Mouse (Mus musculus) heart, embryonic 16.5 days (tissue): ENCODE measurements around the gene Gramd1a. TPM values are rescaled to one million over a fixed set of nuclear protein-coding genes. Genes with fewer than 3 reads are reported as not detected.
A peak's percentile ranks its signal among the peaks of the same experiment; 100 is the strongest.

ENCODE experiments used
- ATAC-seq: fragments of 200-750 bp; cut with Nextera tagmentation; replicated peaks from 2 replicates; pipeline ENCODE4 v1.8.0; 2017; ENCODE audit warnings: moderate number of reproducible peaks; ENCODE audit not compliant: insufficient read depth, low FRiP score; ENCODE audit errors: extremely low read depth
- H3K27ac ChIP-seq: fragments of 300-500 bp; sonication (generic); 2 replicates; pipeline ENCODE4 v1.5.1; 2014; ENCODE audit warnings: mild to moderate bottlenecking, low read length, control low read depth, moderate library complexity
- H3K27me3 ChIP-seq: fragments of 300-500 bp; sonication (generic); 2 replicates; pipeline ENCODE4 v1.6.1; 2014; ENCODE audit warnings: low read length, mixed read lengths; ENCODE audit not compliant: control insufficient read depth, insufficient read depth
- H3K36me3 ChIP-seq: fragments of 300-500 bp; sonication (generic); 2 replicates; pipeline ENCODE4 v1.6.1; 2014; ENCODE audit not compliant: control insufficient read depth, insufficient read depth
- H3K4me1 ChIP-seq: fragments of 300-500 bp; sonication (generic); 2 replicates; pipeline ENCODE4 v1.6.1; 2014; ENCODE audit warnings: low read length, mixed read lengths; ENCODE audit not compliant: control insufficient read depth, insufficient read depth
- H3K4me2 ChIP-seq: fragments of 300-500 bp; sonication (generic); 2 replicates; pipeline ENCODE4 v1.6.1; 2014; ENCODE audit warnings: low read depth, mild to moderate bottlenecking, control low read depth, low read length
- H3K4me3 ChIP-seq: fragments of 300-500 bp; sonication (generic); 2 replicates; pipeline ENCODE4 v1.5.1; 2014; ENCODE audit warnings: mild to moderate bottlenecking, control low read depth, low read length
- H3K9ac ChIP-seq: fragments of 300-500 bp; sonication (generic); 2 replicates; pipeline ENCODE4 v1.6.1; 2014; ENCODE audit warnings: low read length, control low read depth
- H3K9me3 ChIP-seq: fragments of 300-500 bp; sonication (generic); replicated peaks from 2 replicates; pipeline ENCODE4 v1.6.1; 2016; ENCODE audit warnings: low read length; ENCODE audit not compliant: control insufficient read depth
- WGBS: fragments of 180-500 bp; shearing (Covaris S2); extraction: QIAGEN DNeasy Blood & Tissue Kit; methylation state at CpG from one replicate; pipeline ENCODE4 v1.1.7; 2014; 5-methylcytosine and 5-hydroxymethylcytosine counted together
- polyA plus RNA-seq: library from polyadenylated mRNA; unstranded; fragments of >200 nt; fragmentation: Nextera tagmentation; extraction: Ambion mirVana; gene quantifications from 2 replicates; pipeline ENCODE4 v1.2.1, GENCODE M21; 2015

Gramd1a gene
- polyA plus RNA-seq, 1 experiment from 2014 or later = 53.1 TPM

GRCm38 (mm10) chr7:31119556-31119955 lies 36.1 kb downstream of the Gramd1a start:
- H3K9me3 ChIP-seq = no peaks in the 10 kb centered on the region
- no peak overlapping the region for H3K4me3 ChIP-seq
- peaks cover 20% of the 10 kb centered on the region for H3K4me1 ChIP-seq
- H3K27ac ChIP-seq = no peak overlapping the region
- no peak for ATAC-seq
- H3K9ac ChIP-seq = no peak overlapping the region
- no peak overlapping the region for H3K4me2 ChIP-seq
- no peaks in the 10 kb centered on the region for H3K27me3 ChIP-seq
- WGBS = 79% methylated on average over 5 of the region's 5 CpGs
- H3K36me3 ChIP-seq = no peaks in the 10 kb centered on the region

DNA sequence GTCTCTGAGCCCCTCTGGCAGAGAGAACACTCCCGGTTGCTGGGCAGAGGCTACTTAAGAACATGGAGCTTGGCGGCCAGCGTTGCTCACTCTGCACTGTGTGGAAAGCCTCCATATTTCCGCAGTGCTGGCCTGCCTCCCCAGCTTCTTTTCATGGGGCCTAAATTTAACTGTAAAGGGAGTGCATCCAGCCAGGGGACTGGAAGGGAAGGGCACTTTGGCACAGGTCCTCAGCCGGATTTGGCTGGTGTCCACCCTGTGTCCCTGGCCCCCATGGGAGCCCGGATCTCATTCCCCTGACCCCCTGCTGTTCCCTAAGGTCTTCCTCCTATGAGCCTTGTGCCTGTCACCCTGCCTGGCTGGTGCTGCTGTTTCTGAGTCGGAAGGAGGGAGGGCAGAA lies 37.2 kb downstream of the Gramd1a start:
- H3K9me3 ChIP-seq = no peaks in the 10 kb centered on the region
- peak overlapping the region; percentile 23; the same call in 1 of the 2 replicates for H3K9ac ChIP-seq
- no peak for ATAC-seq
- H3K36me3 ChIP-seq = no peaks in the 10 kb centered on the region
- H3K27ac ChIP-seq = peak overlapping the region; percentile 72
- peaks cover 20% of the 10 kb centered on the region for H3K4me1 ChIP-seq
- H3K27me3 ChIP-seq = no peaks in the 10 kb centered on the region
- 64% methylated on average over 7 of the region's 7 CpGs for WGBS
- no peak overlapping the region for H3K4me3 ChIP-seq
- H3K4me2 ChIP-seq = no peak overlapping the region

DNA sequence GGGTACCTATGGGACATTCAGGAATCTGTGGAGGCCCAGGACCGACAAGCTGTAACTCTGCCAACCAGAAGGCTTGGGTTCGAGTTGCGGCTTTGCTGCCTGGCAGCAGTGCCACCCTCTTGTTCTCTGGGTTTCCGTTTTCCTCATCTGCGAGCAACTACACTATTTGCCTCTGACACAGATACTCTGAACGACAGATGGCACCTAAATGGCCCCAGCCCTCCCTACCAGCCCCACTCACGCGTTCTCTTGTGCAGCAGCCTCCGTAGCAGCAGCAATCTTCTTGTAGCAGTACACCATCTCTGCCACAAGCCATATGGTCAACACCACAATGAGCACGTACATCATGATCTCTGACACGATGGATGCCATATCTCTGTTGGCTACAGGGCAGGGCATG lies 38.2 kb downstream of the Gramd1a start:
- Histone ChIP-seq H3K9me3 (no peaks in the 10 kb centered on the region), H3K27ac (no peak overlapping the region), H3K36me3 (no peaks in the 10 kb centered on the region), H3K4me1 (peaks cover 20% of the 10 kb centered on the region), H3K9ac (no peak overlapping the region), H3K27me3 (no peaks in the 10 kb centered on the region), H3K4me2 (no peak overlapping the region), H3K4me3 (no peak overlapping the region)
- ATAC-seq = no peak
- 90% methylated on average over 11 of the region's 11 CpGs for WGBS

DNA sequence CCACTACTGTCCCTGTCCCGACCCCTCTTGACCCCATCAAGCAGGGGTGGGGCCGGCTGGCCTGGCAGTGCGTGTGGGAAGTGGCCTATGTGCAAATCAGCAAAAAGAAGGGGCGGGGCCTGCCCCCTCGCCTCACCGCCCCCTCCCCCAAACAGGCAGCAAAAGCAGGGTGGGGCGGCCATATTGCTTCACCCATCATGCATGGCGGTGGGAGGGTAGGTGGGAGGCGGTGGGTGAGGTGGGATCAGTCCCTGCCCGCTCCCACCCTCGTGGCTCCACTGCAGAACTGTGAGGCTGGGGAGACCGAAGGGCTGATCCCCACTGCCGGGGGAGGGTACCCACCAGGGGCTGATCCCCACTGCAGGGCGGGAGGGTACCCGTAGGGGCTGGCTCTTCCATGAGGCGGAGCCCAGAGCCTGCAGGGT lies 39.0 kb downstream of the Gramd1a start:
- no peak overlapping the region for H3K27ac ChIP-seq

DNA sequence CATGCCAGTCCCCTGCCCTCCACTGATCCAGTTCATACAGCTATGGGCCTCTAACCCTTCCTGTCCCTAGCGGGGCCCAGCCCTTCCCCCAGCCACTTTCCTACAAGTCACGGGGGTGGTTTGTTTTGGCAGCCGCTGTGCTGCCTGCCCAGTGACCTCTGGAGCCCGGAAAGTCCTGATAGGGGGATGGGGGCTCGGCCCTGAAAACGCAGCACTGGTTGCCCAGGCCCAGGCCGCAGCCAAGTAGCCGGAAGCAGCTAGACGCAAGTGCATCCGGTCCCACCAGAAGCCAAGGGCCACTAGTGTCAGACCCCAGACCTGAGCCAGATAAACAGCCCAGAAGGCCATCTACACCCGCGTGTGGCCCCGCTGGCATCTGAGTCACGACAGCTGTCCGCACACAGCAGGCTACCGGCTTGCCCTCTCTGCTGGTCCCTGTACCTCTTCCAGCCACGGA lies 40.1 kb downstream of the Gramd1a start:
- no peaks in the 10 kb centered on the region for H3K36me3 ChIP-seq
- no peaks in the 10 kb centered on the region for H3K9me3 ChIP-seq
- no peaks in the 10 kb centered on the region for H3K27me3 ChIP-seq
- H3K27ac ChIP-seq = peak overlapping the region; percentile 69
- H3K4me3 ChIP-seq = no peak overlapping the region
- peak overlapping the region; percentile 60 for H3K9ac ChIP-seq
- ATAC-seq = peak; percentile 79
- 18% methylated on average over 17 of the region's 17 CpGs for WGBS
- H3K4me1 ChIP-seq = peaks cover 27% of the 10 kb centered on the region
- H3K4me2 ChIP-seq = peak overlapping the region; percentile 43

More for the DNA sequence above, 39.0 kb downstream of the Gramd1a start:
- ATAC-seq = no peak
- H3K4me1 ChIP-seq = peaks cover 20% of the 10 kb centered on the region
- H3K27me3 ChIP-seq = no peaks in the 10 kb centered on the region
- H3K9me3 ChIP-seq = no peaks in the 10 kb centered on the region
- no peaks in the 10 kb centered on the region for H3K36me3 ChIP-seq
- WGBS = 55% methylated on average over 16 of the region's 16 CpGs
- no peak overlapping the region for H3K4me2 ChIP-seq
- H3K4me3 ChIP-seq = no peak overlapping the region
- H3K9ac ChIP-seq = no peak overlapping the region

DNA sequence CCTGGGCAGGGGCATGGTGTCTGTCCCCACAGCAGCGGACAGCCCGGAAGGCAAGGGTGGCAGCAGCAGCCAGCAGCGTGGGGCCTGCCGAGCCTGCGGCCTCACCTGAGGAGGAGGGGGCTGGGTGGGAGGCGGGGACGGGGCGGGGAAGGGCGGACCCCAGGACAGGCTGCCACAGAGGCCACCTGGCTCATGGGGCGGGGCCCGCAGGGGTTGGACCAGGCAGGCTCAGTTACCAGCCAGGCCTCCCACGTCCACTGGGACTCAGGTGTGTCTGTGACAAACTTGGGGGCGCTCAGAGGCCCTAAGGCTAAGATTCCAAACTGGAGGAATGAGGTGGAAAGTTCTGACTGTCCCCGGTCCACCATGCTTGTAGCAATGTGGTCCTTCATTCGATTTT lies 40.5 kb downstream of the Gramd1a start, which contains the start of gene Hpn:
Hpn (minus strand) TSS at position 109 of the 400 bp plus-strand sequence.
- H3K4me3 ChIP-seq = no peak within 1 kb of the TSS
- 0 out of 2 replicates have a peak, but pooled peaks have one; percentile 26 for ATAC-seq
- 27% methylated on average over 13 of the region's 15 CpGs for WGBS
- H3K27ac ChIP-seq = peak within 1 kb of the TSS; percentile 69
- H3K27me3 ChIP-seq = no peaks in the 10 kb centered on the region
- no peaks in the 10 kb centered on the region for H3K9me3 ChIP-seq
- H3K36me3 ChIP-seq = no peaks in the 10 kb centered on the region
- H3K4me1 ChIP-seq = peaks cover 27% of the 10 kb centered on the region
- peak within 1 kb of the TSS; percentile 43 for H3K4me2 ChIP-seq
- peak within 1 kb of the TSS; percentile 60 for H3K9ac ChIP-seq

DNA sequence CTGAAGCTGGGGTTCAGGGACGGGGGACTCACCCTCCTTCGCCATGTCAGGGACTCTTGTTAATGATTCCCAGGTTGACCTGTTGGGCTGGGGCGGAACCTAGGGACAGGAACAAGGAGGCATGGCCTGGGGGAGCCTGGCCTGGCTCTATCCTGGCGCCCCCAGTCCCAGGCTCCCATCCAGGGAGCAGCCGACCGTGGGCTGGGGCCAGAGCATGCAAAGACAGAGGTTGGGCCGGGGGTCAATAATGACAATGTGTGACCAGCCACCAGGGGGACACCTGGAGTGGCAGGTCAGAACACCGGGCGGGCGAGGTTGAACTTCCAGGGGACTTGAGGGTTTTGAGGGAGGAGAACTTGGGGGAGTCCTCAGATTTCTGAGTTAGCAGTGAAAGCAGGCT lies 41.0 kb downstream of the Gramd1a start:
- ATAC-seq = no peak
- no peak overlapping the region; the same call in 1 of the 2 replicates for H3K9ac ChIP-seq
- H3K4me3 ChIP-seq = no peak overlapping the region
- H3K27me3 ChIP-seq = no peaks in the 10 kb centered on the region
- no peak overlapping the region for H3K27ac ChIP-seq
- peak overlapping the region; percentile 43; the same call in 1 of the 2 replicates for H3K4me2 ChIP-seq
- H3K4me1 ChIP-seq = peaks cover 27% of the 10 kb centered on the region
- WGBS = 69% methylated on average over 10 of the region's 10 CpGs
- H3K9me3 ChIP-seq = no peaks in the 10 kb centered on the region
- no peaks in the 10 kb centered on the region for H3K36me3 ChIP-seq

- no peaks in the 10 kb centered on the region for H3K36me3 ChIP-seq
- H3K4me1 ChIP-seq = peaks cover 35% of the 10 kb centered on the region
- H3K4me2 ChIP-seq = no peak overlapping the region
- H3K4me3 ChIP-seq = no peak overlapping the region
- no peak overlapping the region for H3K9ac ChIP-seq
- no peaks in the 10 kb centered on the region for H3K27me3 ChIP-seq
- no peak for ATAC-seq
- no peaks in the 10 kb centered on the region for H3K9me3 ChIP-seq
- H3K27ac ChIP-seq = no peak overlapping the region
- 83% methylated on average over 6 of the region's 6 CpGs for WGBS
These were observed 41.9 kb downstream of the Gramd1a start for GRCm38 (mm10) chr7:31113800-31114199.

- WGBS = 40% methylated on average over 4 of the region's 4 CpGs
- Histone ChIP-seq H3K9ac (no peak overlapping the region), H3K27me3 (no peaks in the 10 kb centered on the region), H3K9me3 (no peaks in the 10 kb centered on the region), H3K36me3 (no peaks in the 10 kb centered on the region), H3K4me2 (no peak overlapping the region), H3K4me1 (peaks cover 32% of the 10 kb centered on the region), H3K27ac (no peak overlapping the region), H3K4me3 (no peak overlapping the region)
- ATAC-seq = no peak
These were observed 43.7 kb downstream of the Gramd1a start for GRCm38 (mm10) chr7:31112036-31112435.
